Mouse (Mus musculus): ENCODE results near the gene Olfr1390.

Gene Olfr1390

DNA sequence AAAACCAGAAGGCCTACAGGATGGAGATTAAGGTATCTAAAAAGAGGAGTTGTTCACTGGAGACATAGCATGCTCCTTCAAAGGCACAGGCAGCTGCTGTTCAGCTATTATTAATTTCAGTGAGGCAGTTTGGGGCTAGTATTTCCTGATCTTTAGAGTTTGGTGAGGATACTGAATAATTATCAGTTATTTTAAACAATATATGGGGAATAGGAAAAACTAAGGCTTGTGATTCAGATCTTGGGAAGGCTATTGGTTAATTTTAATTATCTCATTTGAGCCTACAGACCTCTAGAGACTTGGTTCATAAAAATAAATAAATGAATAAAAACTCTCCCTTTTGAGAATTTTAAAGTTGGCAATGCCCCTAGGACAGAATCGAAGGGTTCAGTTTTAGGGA is at the start of gene Olfr1390:
Gene Olfr1390 (plus strand): TSS at position 301 of the 400 bp plus-strand sequence.
- no peak for TF ChIP-seq GATA4 (IDR thresholded peaks at IDR 0.05; ENCODE audit: insufficient replicate concordance, low read length)

DNA sequence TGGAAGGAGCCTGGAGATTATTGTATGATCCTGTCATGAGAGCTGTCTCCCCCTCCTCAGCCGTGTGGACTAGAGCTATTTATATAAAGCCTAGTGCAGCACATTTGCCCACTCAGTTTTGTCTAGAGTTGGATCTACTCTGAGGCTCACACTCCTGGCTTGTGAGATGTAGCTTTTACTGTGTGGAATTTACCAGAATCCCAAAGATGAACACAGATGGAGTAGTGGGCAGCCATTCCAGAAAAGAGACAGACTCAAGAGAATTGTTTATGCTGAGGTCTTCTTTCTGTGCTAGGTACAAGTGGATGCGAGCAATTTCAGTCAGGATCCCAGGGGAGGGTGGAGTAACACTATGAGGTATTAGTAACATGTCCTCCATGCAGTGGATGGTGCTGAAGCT is 47.7 kb upstream of the Olfr1390 start:
- TF ChIP-seq GATA4 (IDR thresholded peaks at IDR 0.05; ENCODE audit: insufficient replicate concordance, low read length), result no peak

DNA sequence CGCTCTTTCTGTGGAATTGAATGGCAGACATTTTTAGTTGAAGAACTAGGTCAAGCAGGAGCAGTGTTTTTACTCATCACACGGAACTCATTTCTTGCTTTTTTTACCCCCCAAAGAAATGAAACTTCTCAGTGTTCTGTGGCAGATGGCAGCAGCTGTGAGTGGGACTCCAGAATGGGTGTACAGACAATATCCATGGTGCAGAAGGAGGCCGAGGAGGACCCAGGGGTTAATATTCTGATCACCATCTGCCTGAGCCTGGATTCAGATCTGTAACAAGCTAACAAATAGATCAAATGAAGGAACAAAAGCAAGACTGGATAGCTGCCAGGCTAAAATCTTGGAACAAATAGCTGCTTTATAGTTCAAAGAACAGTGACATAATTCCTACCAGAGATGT is 42.2 kb upstream of the Olfr1390 start:
- no peak for TF ChIP-seq GATA4 (IDR thresholded peaks at IDR 0.05; ENCODE audit: insufficient replicate concordance, low read length)

DNA sequence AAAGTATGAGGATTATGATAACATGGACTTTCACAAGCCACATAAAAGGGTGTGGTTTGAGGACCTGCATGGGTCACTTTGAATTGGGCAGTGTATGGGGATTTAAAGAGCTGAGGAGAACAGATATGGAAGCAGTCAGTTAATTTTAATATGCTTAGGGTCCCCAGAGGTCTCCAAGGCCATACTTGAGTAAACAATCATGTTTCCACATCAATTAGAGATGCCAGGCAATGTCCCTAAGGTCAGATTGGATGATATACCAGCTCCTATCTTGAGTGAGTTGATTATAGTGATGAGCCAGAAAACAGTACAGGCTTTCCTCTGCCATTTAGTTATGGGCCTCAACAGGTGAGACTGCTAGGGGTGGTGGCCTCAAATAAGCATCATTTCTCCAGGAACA is 30.5 kb upstream of the Olfr1390 start, which contains the start of gene Olfr10:
Gene Olfr10 (plus strand): TSS at position 301 of the 400 bp plus-strand sequence.
- TF ChIP-seq GATA4 (IDR thresholded peaks at IDR 0.05; ENCODE audit: insufficient replicate concordance, low read length), result no peak

DNA sequence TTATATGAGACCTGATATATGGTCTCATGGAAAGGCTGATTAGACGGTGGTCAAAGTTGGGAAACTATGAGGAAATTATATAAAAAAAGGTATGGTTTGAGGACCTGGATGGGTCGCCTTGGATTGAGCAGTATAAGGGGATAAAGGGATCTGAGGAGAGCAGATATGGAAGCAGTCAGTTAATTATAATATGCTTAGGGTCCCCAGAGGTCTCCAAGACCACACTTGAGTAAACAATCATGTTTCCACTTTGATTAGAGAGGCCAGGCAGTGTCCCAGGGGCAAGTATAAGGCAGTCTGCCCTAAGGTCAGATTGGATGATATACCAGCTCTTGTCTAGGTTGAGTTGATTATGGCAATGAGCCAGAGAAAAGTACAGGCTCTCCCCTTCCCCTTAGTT is 12.5 kb upstream of the Olfr1390 start, which contains the start of gene Olfr1391:
Gene Olfr1391 (plus strand): TSS at position 301 of the 400 bp plus-strand sequence.
- no peak for TF ChIP-seq GATA4 (IDR thresholded peaks at IDR 0.05; ENCODE audit: insufficient replicate concordance, low read length)

DNA sequence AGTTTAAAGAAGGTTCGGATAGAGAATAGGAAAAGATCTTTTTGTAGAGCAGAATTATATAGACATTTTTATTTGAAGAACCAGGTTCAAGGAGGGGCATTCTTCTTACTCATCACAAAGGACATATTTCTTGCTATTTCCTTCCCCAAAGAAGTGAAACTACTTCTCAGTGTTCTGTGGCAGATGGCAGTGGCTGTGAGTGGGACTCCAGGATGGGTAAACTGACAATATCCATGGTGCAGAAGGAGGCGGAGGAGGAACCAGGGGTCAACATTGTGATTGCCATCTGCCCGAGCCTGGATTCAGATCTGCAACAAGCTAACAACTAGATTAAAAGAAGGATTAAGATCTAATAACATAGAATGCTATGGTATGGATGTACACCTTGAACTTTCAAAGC is 8.3 kb upstream of the Olfr1390 start:
- no peak for TF ChIP-seq GATA4 (IDR thresholded peaks at IDR 0.05; ENCODE audit: insufficient replicate concordance, low read length)

DNA sequence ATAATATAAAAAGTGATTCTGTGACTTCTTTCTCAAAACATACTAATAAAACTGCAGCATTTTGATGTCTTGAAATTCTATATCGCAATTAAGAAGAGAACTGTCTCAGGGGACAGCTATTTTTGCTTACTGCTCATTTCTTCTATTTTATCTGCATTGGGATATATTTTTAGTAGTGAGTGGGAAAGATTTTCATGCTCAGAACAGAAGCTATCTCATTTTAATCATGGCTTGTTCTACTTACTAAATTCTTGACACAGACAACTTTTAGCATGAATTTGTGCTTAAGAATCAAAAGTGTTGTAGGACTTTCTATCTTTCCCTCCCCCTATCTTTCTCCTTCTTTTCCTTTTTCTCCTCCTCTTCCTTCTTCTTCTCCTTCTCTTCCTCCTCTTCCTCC is 5.3 kb upstream of the Olfr1390 start:
- no peak for TF ChIP-seq GATA4 (IDR thresholded peaks at IDR 0.05; ENCODE audit: insufficient replicate concordance, low read length)

DNA sequence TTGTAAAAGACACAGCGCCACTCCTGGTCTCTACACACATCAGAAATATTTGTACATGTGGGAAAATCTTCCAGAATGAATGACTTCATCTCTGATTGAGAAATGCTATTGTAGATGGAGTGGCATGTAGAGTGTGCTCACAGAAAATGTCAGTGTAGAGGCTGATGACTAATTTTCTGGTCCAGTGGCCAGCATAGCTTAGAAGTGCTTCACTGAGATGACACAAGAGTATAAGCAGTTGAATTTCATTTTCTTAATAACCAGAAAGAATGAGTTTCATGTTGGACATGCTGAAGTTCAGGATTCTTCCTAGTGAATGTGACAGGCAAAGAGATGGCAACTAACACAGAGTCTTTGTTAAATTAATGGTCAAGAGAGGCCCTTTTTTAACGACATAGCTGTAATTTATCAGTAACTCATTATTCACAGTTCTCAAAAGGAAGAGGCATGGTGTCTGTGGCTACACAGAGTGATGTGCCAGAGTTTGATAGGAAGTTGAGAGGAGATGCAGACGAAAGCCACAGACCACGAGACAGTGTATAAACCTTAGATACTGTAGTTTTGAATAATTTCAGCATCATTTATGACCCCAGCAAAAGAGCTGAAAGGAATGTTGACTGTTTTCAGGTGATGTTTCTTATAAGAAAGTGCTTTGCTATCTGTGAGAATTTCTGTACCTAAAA is 2.3 kb downstream of the Olfr1390 start:
- no peak for TF ChIP-seq GATA4 (IDR thresholded peaks at IDR 0.05; ENCODE audit: insufficient replicate concordance, low read length)

DNA sequence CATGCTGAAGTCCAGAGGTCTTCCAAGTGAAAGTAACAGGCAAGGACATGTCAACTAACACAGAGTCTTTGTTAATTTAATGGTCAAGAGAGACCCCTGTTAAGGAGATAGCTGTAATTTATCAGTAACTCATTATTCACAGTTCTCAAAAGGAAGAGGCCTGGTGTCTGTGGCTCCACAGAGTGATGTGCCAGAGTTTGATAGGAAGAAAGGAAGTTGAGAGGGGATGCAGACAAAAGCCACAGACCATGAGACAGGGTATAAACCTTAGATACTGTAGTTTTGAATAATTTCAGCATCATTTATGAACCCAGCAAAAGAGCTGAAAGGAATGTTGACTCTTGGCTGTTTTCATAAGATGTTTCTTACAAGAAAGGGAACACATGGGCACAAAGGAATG is 48.1 kb downstream of the Olfr1390 start:
- no peak for TF ChIP-seq GATA4 (IDR thresholded peaks at IDR 0.05; ENCODE audit: insufficient replicate concordance, low read length)
